16 mouse cellular contexts compared by ENCODE assay signal in the genomic region with DNA sequence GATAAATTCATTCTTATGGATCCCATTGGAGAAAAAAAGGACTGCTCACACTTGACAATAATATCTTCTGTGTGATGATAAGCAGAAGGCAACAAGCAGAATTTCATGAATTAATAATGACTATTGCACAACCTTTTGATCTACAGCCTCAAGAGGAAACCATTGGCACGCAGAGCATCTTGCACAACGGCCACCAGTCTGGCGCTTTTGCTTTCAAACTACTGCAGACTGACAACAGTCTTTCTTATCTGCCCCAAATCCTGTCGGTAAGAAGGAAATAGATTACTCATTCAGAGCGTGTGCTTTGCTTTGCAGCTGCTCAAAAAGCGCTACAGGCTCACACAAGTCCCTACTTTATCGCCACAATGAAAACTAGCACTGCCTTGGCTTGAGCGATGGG. TPM values are rescaled to one million over a fixed set of nuclear protein-coding genes. Genes with fewer than 3 reads are reported as not detected.
A peak's percentile ranks its signal among the peaks of the same experiment; 100 is the strongest.
DNase-seq lines count a peak whose midpoint lies in the region; ATAC-seq and TF ChIP-seq lines count a peak whose summit lies in the region.
"Had no signal": no experiment of that assay in that cellular context is flagged by ENCODE, and none has a peak within 500 bp of the region (broad histone marks: within the 10 kb centered on the region; RNA-seq: fewer than 3 reads in every experiment).

No protein-coding gene starts in this region.

- H3K9me3 ChIP-seq in heart, embryonic 11.5 days (replicated peaks; ENCODE audit: control insufficient read depth, low read length) = no peaks in the 10 kb centered on the region
- no peaks in the 10 kb centered on the region for H3K9me3 ChIP-seq in megakaryocyte, embryonic 14.5 days
- H3K9me3 ChIP-seq in midbrain, postnatal 0 days (ENCODE audit: low read length) = peaks cover 4% of the 10 kb centered on the region; the same call in 1 of the 2 replicates
- H3K9me3 ChIP-seq in kidney, embryonic 14.5 days (ENCODE audit: control insufficient read depth, low read length) = peaks cover 7% of the 10 kb centered on the region; the same call in 1 of the 2 replicates
- H3K9me3 ChIP-seq: forebrain, embryonic 15.5 days; limb, embryonic 10.5 days had no signal

- H3K4me2 ChIP-seq in heart, embryonic 11.5 days = no peak overlapping the region
- no peak overlapping the region for H3K4me2 ChIP-seq in midbrain, postnatal 0 days (ENCODE audit: low read depth, low read length, poor library complexity, severe bottlenecking)
- no peak overlapping the region for H3K4me2 ChIP-seq in kidney, embryonic 14.5 days (replicated peaks; ENCODE audit: low read depth, low read length)
- H3K4me2 ChIP-seq: embryonic facial prominence, embryonic 13.5 days; forebrain, embryonic 15.5 days; neural tube, embryonic 12.5 days had no signal

- H3K27me3 ChIP-seq in heart, embryonic 11.5 days (ENCODE audit: control insufficient read depth, insufficient read depth, low read length) = no peaks in the 10 kb centered on the region
- no peaks in the 10 kb centered on the region for H3K27me3 ChIP-seq in megakaryocyte, embryonic 14.5 days (replicated peaks)
- H3K27me3 ChIP-seq in midbrain, postnatal 0 days (ENCODE audit: insufficient read depth, low read length) = no peaks in the 10 kb centered on the region
- no peaks in the 10 kb centered on the region for H3K27me3 ChIP-seq in kidney, embryonic 14.5 days (ENCODE audit: control insufficient read depth, insufficient read depth, low read length)
- H3K27me3 ChIP-seq: embryonic facial prominence, embryonic 13.5 days; forebrain, embryonic 15.5 days; neural tube, embryonic 12.5 days had no signal

- H3K4me1 ChIP-seq in heart, embryonic 11.5 days (ENCODE audit: control insufficient read depth, insufficient read depth, low read length) = no peaks in the 10 kb centered on the region
- 0 out of 2 replicates have a peak, but pooled peaks cover 4% of the 10 kb centered on the region for H3K4me1 ChIP-seq in megakaryocyte, embryonic 14.5 days
- no peaks in the 10 kb centered on the region for H3K4me1 ChIP-seq in midbrain, postnatal 0 days (ENCODE audit: insufficient read depth, low read length)
- no peaks in the 10 kb centered on the region for H3K4me1 ChIP-seq in kidney, embryonic 14.5 days (ENCODE audit: control insufficient read depth, insufficient read depth, low read length)
- H3K4me1 ChIP-seq: embryonic facial prominence, embryonic 13.5 days; forebrain, embryonic 15.5 days; limb, embryonic 10.5 days; midbrain, embryonic 10.5 days; neural tube, embryonic 12.5 days had no signal

- peaks cover 8% of the 10 kb centered on the region for H3K36me3 ChIP-seq in heart, embryonic 11.5 days (ENCODE audit: control insufficient read depth, insufficient read depth, low read length)
- peaks cover 28% of the 10 kb centered on the region for H3K36me3 ChIP-seq in megakaryocyte, embryonic 14.5 days (replicated peaks; ENCODE audit: low read length)
- no peaks in the 10 kb centered on the region for H3K36me3 ChIP-seq in midbrain, postnatal 0 days (ENCODE audit: insufficient read depth, low read length)
- peaks cover 21% of the 10 kb centered on the region; the same call in 1 of the 2 replicates for H3K36me3 ChIP-seq in kidney, embryonic 14.5 days (ENCODE audit: control insufficient read depth, insufficient read depth, low read length)

- intact Hi-C loops in heart, postnatal 25 days (cut with DNase I) = no loop called here

- 80% methylated on average over 8 of the region's 8 CpGs for WGBS in heart, embryonic 11.5 days (ENCODE audit: insufficient replicate concordance)
- WGBS in midbrain, postnatal 0 days = 76% methylated on average over 8 of the region's 8 CpGs
- 95% methylated on average over 8 of the region's 8 CpGs for WGBS in kidney, embryonic 14.5 days

- no peak overlapping the region for H3K27ac ChIP-seq in heart, embryonic 11.5 days (ENCODE audit: low read depth, low read length)
- no peak overlapping the region for H3K27ac ChIP-seq in midbrain, postnatal 0 days (ENCODE audit: low read depth, low read length)
- H3K27ac ChIP-seq in kidney, embryonic 14.5 days (ENCODE audit: low read depth, low read length) = no peak overlapping the region
- H3K27ac ChIP-seq: embryonic facial prominence, embryonic 13.5 days; forebrain, embryonic 15.5 days; limb, embryonic 10.5 days; midbrain, embryonic 10.5 days; neural tube, embryonic 12.5 days had no signal

- H3K4me3 ChIP-seq in heart, embryonic 11.5 days (ENCODE audit: low read depth, low read length) = no peak overlapping the region
- H3K4me3 ChIP-seq in megakaryocyte, embryonic 14.5 days (replicated peaks) = peak overlapping the region; percentile 47
- no peak overlapping the region for H3K4me3 ChIP-seq in midbrain, postnatal 0 days (ENCODE audit: low read depth, low read length)
- H3K4me3 ChIP-seq in kidney, embryonic 14.5 days (ENCODE audit: low read length) = no peak overlapping the region
- H3K4me3 ChIP-seq: embryonic facial prominence, embryonic 13.5 days; forebrain, embryonic 15.5 days; limb, embryonic 10.5 days; midbrain, embryonic 10.5 days; neural tube, embryonic 12.5 days had no signal

- H3K9ac ChIP-seq in heart, embryonic 11.5 days (ENCODE audit: low read depth, low read length) = no peak overlapping the region
- no peak overlapping the region for H3K9ac ChIP-seq in midbrain, postnatal 0 days (replicated peaks; ENCODE audit: low read length, poor library complexity, severe bottlenecking)
- H3K9ac ChIP-seq in kidney, embryonic 14.5 days (ENCODE audit: low read depth, low read length) = no peak overlapping the region
- H3K9ac ChIP-seq: embryonic facial prominence, embryonic 13.5 days; forebrain, embryonic 15.5 days; neural tube, embryonic 12.5 days had no signal

- DNase-seq in heart, postnatal 25 days (ENCODE audit: low spot score) = peak; percentile 17
- peak; percentile 27 for DNase-seq in adrenal gland, postnatal 25 days
- DNase-seq in right cerebral cortex, postnatal 4 days = no peak
- no peak for DNase-seq in midbrain, postnatal 0 days (ENCODE audit: low spot score)
- DNase-seq: cerebellum, postnatal 10 days; right cerebral cortex, postnatal 25 days had no signal

- ATAC-seq in heart, embryonic 11.5 days (replicated peaks; ENCODE audit: insufficient number of reproducible peaks, low FRiP score, low TSS enrichment) = no peak
- ATAC-seq in inflammation-experienced regulatory T-cells, adult 6 months = peak; percentile 48
- ATAC-seq in midbrain, postnatal 0 days (ENCODE audit: low FRiP score) = no peak
- ATAC-seq in kidney, embryonic 14.5 days (ENCODE audit: low FRiP score, low TSS enrichment) = no peak
- ATAC-seq: forebrain, embryonic 15.5 days; intestine, embryonic 16.5 days had no signal

- TF ChIP-seq CTCF in midbrain, postnatal 0 days (IDR thresholded peaks at IDR 0.05) = no peak

RNA-seq across cellular contexts. Expression of a gene that starts 51.7 kb away (rescaled TPM):
- total RNA-seq in heart, postnatal 25 days (2021) = 1 to 10 TPM; 5.0 to 5.8 TPM
- 19.6 and 21.0 TPM in 2 replicates for polyA plus RNA-seq in heart, embryonic 11.5 days (2014; fragmentation: Nextera tagmentation; extraction: Ambion mirVana)
- total RNA-seq in adrenal gland, postnatal 25 days (2021) = 11.8 and 12.9 TPM in 2 replicates
- polyA plus RNA-seq in inflammation-experienced regulatory T-cells, adult 6 months (2017; shearing (Covaris generic)) = 1 to 10 TPM; 2.1 to 5.4 (median 3.6) TPM
- 0.15 TPM in 1 of 2 replicates, not detected in the other for polyA plus RNA-seq in megakaryocyte, embryonic 14.5 days (2012; ENCODE audit: insufficient read depth, low replicate concordance)
- total RNA-seq in midbrain, postnatal 0 days (2014; rRNA removed) = 11.2 and 12.9 TPM in 2 replicates
- polyA plus RNA-seq in midbrain, postnatal 0 days (2015; fragmentation: Nextera tagmentation; extraction: Ambion mirVana) = 7.4 and 9.2 TPM in 2 replicates
- polyA plus RNA-seq in kidney, embryonic 14.5 days (2014; fragmentation: Nextera tagmentation; extraction: Ambion mirVana) = 25.7 and 29.3 TPM in 2 replicates

RNA-seq across cellular contexts. Expression of a gene that starts 51.8 kb away (rescaled TPM):
- 10 to 100 TPM; 24.7 to 25.5 TPM for total RNA-seq in heart, postnatal 25 days (2021)
- 27.7 and 28.5 TPM in 2 replicates for polyA plus RNA-seq in heart, embryonic 11.5 days (2014; fragmentation: Nextera tagmentation; extraction: Ambion mirVana)
- total RNA-seq in adrenal gland, postnatal 25 days (2021) = 21.4 and 25.7 TPM in 2 replicates
- polyA plus RNA-seq in inflammation-experienced regulatory T-cells, adult 6 months (2017; shearing (Covaris generic)) = 10 to 100 TPM; 13.7 to 22.4 (median 17.9) TPM
- polyA plus RNA-seq in megakaryocyte, embryonic 14.5 days (2012; ENCODE audit: insufficient read depth, low replicate concordance) = 10.5 and 16.0 TPM in 2 replicates
- total RNA-seq in midbrain, postnatal 0 days (2014; rRNA removed) = 23.6 and 33.3 TPM in 2 replicates
- polyA plus RNA-seq in midbrain, postnatal 0 days (2015; fragmentation: Nextera tagmentation; extraction: Ambion mirVana) = 36.4 and 42.0 TPM in 2 replicates
- 30.4 and 33.5 TPM in 2 replicates for polyA plus RNA-seq in kidney, embryonic 14.5 days (2014; fragmentation: Nextera tagmentation; extraction: Ambion mirVana)

Comparison
In these comparisons a context has a peak if more than half of its experiments do, and no peak if none do; other contexts are left out.
1. DNase-seq: peak in heart, postnatal 25 days (single experiment) and adrenal gland, postnatal 25 days (single experiment); none in right cerebral cortex, postnatal 4 days (single experiment) and midbrain, postnatal 0 days (single experiment).